Mouse (Mus musculus): ENCODE measurements around the gene Nfkbil1. TPM values are rescaled to one million over a fixed set of nuclear protein-coding genes. Genes with fewer than 3 reads are reported as not detected.

The Nfkbil1 gene
- polyA plus RNA-seq, 1 experiment from 2014 or later = 11.8 TPM

GRCm38 (mm10) chr17:35195631-35196320 is 39.8 kb downstream of the Nfkbil1 start:
- ATAC-seq (ENCODE audit: insufficient number of reproducible peaks, low FRiP score, low TSS enrichment, low read depth) = peak; percentile 73
- Histone ChIP-seq H3K9me3 (no peaks in the 10 kb centered on the region), H3K36me3 (no peaks in the 10 kb centered on the region), H3K27ac (no peak overlapping the region), H3K4me3 (peak overlapping the region; percentile 46), H3K9ac (peak overlapping the region; percentile 52), H3K4me2 (peak overlapping the region; percentile 87), H3K27me3 (peaks cover 47% of the 10 kb centered on the region), H3K4me1 (peaks cover 22% of the 10 kb centered on the region)
- 2% methylated on average over 66 of the region's 66 CpGs for WGBS

GRCm38 (mm10) chr17:35194844-35195630 is 40.6 kb downstream of the Nfkbil1 start:
- Histone ChIP-seq H3K4me2 (peak overlapping the region; percentile 87), H3K9ac (peak overlapping the region; percentile 52), H3K27ac (no peak overlapping the region), H3K36me3 (no peaks in the 10 kb centered on the region), H3K9me3 (no peaks in the 10 kb centered on the region), H3K4me3 (peak overlapping the region; percentile 46), H3K27me3 (peaks cover 41% of the 10 kb centered on the region), H3K4me1 (peaks cover 22% of the 10 kb centered on the region)
- 41% methylated on average over 19 of the region's 19 CpGs for WGBS
- ATAC-seq (ENCODE audit: insufficient number of reproducible peaks, low FRiP score, low TSS enrichment, low read depth) = no peak

GRCm38 (mm10) chr17:35193881-35194843 is 41.4 kb downstream of the Nfkbil1 start, which contains the start of gene Ltb:
Ltb (plus strand) TSS chr17:35194439.
- no peaks in the 10 kb centered on the region for H3K36me3 ChIP-seq
- H3K9me3 ChIP-seq = no peaks in the 10 kb centered on the region
- no peak within 1 kb of the TSS for H3K27ac ChIP-seq
- H3K4me3 ChIP-seq = peak within 1 kb of the TSS; percentile 46
- H3K4me1 ChIP-seq = peaks cover 22% of the 10 kb centered on the region
- H3K4me2 ChIP-seq = peak within 1 kb of the TSS; percentile 87
- no peak within 1 kb of the TSS for H3K9ac ChIP-seq
- peaks cover 38% of the 10 kb centered on the region for H3K27me3 ChIP-seq
- no peak for ATAC-seq (ENCODE audit: insufficient number of reproducible peaks, low FRiP score, low TSS enrichment, low read depth)
- WGBS = 57% methylated on average over 28 of the region's 28 CpGs

GRCm38 (mm10) chr17:35192924-35193323 is 42.7 kb downstream of the Nfkbil1 start:
- Histone ChIP-seq H3K9ac (no peak overlapping the region), H3K27me3 (peaks cover 34% of the 10 kb centered on the region), H3K4me3 (no peak overlapping the region), H3K9me3 (no peaks in the 10 kb centered on the region), H3K4me1 (peaks cover 22% of the 10 kb centered on the region), H3K27ac (no peak overlapping the region), H3K4me2 (no peak overlapping the region), H3K36me3 (no peaks in the 10 kb centered on the region)
- 84% methylated on average over 5 of the region's 5 CpGs for WGBS
- ATAC-seq (ENCODE audit: insufficient number of reproducible peaks, low FRiP score, low TSS enrichment, low read depth) = no peak

- Histone ChIP-seq H3K9me3 (no peaks in the 10 kb centered on the region), H3K27ac (no peak overlapping the region), H3K4me2 (no peak overlapping the region), H3K27me3 (peaks cover 30% of the 10 kb centered on the region), H3K4me3 (no peak overlapping the region), H3K4me1 (peaks cover 22% of the 10 kb centered on the region), H3K36me3 (no peaks in the 10 kb centered on the region), H3K9ac (no peak overlapping the region)
- WGBS = 62% methylated on average over 2 of the region's 2 CpGs
- no peak for ATAC-seq (ENCODE audit: insufficient number of reproducible peaks, low FRiP score, low TSS enrichment, low read depth)
These were observed 43.9 kb downstream of the Nfkbil1 start for GRCm38 (mm10) chr17:35191723-35192122.

- no peak for ATAC-seq (ENCODE audit: insufficient number of reproducible peaks, low FRiP score, low TSS enrichment, low read depth)
- no peak overlapping the region for H3K9ac ChIP-seq
- H3K4me2 ChIP-seq = no peak overlapping the region
- no peaks in the 10 kb centered on the region for H3K36me3 ChIP-seq
- no peaks in the 10 kb centered on the region for H3K9me3 ChIP-seq
- no peak overlapping the region for H3K27ac ChIP-seq
- WGBS = 70% methylated on average over 4 of the region's 4 CpGs
- H3K4me3 ChIP-seq = no peak overlapping the region
- peaks cover 19% of the 10 kb centered on the region for H3K4me1 ChIP-seq
- H3K27me3 ChIP-seq = peaks cover 14% of the 10 kb centered on the region
These were observed 45.5 kb downstream of the Nfkbil1 start for GRCm38 (mm10) chr17:35190096-35190495.

- 68% methylated on average over 1 of the region's 1 CpGs for WGBS
- no peaks in the 10 kb centered on the region for H3K9me3 ChIP-seq
- peaks cover 10% of the 10 kb centered on the region for H3K4me1 ChIP-seq
- no peak overlapping the region for H3K4me2 ChIP-seq
- peaks cover 5% of the 10 kb centered on the region for H3K27me3 ChIP-seq
- H3K4me3 ChIP-seq = no peak overlapping the region
- ATAC-seq (ENCODE audit: insufficient number of reproducible peaks, low FRiP score, low TSS enrichment, low read depth) = no peak
- no peak overlapping the region for H3K27ac ChIP-seq
- no peaks in the 10 kb centered on the region for H3K36me3 ChIP-seq
- no peak overlapping the region for H3K9ac ChIP-seq
These were observed 46.4 kb downstream of the Nfkbil1 start for GRCm38 (mm10) chr17:35189186-35189585.

- Histone ChIP-seq H3K27me3 (no peaks in the 10 kb centered on the region), H3K9me3 (no peaks in the 10 kb centered on the region), H3K4me1 (peaks cover 9% of the 10 kb centered on the region), H3K36me3 (no peaks in the 10 kb centered on the region), H3K27ac (peak within 1 kb of the TSS; percentile 14), H3K4me2 (no peak within 1 kb of the TSS), H3K9ac (no peak within 1 kb of the TSS), H3K4me3 (no peak within 1 kb of the TSS)
- ATAC-seq (ENCODE audit: insufficient number of reproducible peaks, low FRiP score, low TSS enrichment, low read depth) = no peak
- WGBS = 71% methylated on average over 7 of the region's 7 CpGs
These were observed 47.5 kb downstream of the Nfkbil1 start, which contains the start of gene Lst1 for GRCm38 (mm10) chr17:35187959-35188610. Lst1 (minus strand) TSS chr17:35188439.

GRCm38 (mm10) chr17:35187345-35187744 is 48.2 kb downstream of the Nfkbil1 start:
- Histone ChIP-seq H3K27ac (peak overlapping the region; percentile 14; the same call in 1 of the 2 replicates), H3K4me2 (no peak overlapping the region), H3K9me3 (no peaks in the 10 kb centered on the region), H3K4me3 (no peak overlapping the region), H3K4me1 (peaks cover 9% of the 10 kb centered on the region), H3K36me3 (no peaks in the 10 kb centered on the region), H3K27me3 (no peaks in the 10 kb centered on the region), H3K9ac (no peak overlapping the region)
- ATAC-seq (ENCODE audit: insufficient number of reproducible peaks, low FRiP score, low TSS enrichment, low read depth) = no peak
- WGBS = 65% methylated on average over 4 of the region's 4 CpGs

GRCm38 (mm10) chr17:35186681-35187080 is 48.9 kb downstream of the Nfkbil1 start:
- WGBS = under 1% methylated on average over 4 of the region's 4 CpGs

More at GRCm38 (mm10) chr17:35186681-35187080, 48.9 kb downstream of the Nfkbil1 start:
- Histone ChIP-seq H3K27me3 (no peaks in the 10 kb centered on the region), H3K9ac (no peak overlapping the region), H3K27ac (peak overlapping the region; percentile 85), H3K4me1 (peaks cover 9% of the 10 kb centered on the region), H3K36me3 (no peaks in the 10 kb centered on the region), H3K4me3 (peak overlapping the region; percentile 42), H3K9me3 (no peaks in the 10 kb centered on the region), H3K4me2 (peak overlapping the region; percentile 53)
- ATAC-seq (ENCODE audit: insufficient number of reproducible peaks, low FRiP score, low TSS enrichment, low read depth) = no peak
